Mouse (Mus musculus) B cell, adult 2 months (primary cell): ENCODE data around the gene Dop1b.
"Not testable (repeated sequence)": the region's sequence is repeated elsewhere in the genome, so short reads cannot be mapped to it uniquely, and the experiment has no call there.

Source experiments
- DNase-seq, 2 experiments: peaks; one replicate each; pipeline ENCODE4 v3.0.0; 2022

Dop1b gene

DNA sequence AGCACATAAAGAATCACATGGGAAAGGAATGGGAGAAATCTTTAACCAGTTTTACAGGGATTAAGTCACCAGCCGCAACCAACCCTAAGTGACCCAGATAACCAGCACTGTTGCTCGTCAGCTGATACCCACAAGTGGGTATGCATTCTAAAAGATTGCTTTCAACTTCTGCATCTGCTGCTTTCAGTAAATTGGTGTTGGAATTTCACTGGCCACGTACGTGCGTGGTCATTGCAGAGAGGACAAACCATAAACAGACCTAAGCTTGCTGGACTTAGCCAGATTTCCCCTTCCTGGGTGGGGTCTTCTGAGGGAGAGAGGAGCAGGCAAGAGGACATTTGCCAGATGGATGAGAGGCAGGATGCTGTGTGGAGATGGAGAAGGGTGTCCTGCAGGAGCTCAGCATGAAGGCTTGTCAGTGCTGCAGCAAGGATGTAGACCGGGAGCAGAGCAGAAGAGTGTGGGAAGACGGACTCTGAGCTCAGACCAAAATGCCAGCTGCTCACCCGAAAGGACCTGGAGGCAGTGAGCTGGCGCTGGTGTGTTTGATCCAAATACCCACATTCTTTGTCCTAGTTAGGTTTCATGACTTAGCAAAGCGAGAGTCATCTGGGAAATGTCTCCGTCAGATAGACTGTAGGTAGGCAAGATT, 86.3 kb downstream of the Dop1b start:
- DNase-seq = no peak

DNA sequence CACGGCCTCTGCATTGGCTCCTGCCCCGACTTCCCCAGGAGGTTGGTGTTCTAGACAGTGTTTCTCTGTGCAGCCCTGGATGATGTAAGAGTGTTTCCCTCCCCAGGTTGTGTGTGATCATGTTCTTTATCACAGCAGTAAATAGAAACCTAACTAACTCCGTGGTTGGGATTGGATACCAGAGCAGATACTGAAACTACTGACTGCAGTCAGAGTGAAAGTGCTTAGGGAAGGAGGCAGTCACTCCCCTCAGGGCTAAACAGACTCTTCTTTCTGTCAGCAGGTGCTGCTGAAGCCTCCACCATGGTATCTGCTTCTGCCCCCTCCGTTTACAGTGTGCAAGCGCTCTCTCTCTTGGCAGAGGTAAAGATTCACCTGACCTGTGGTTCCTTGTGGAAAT, 86.9 kb downstream of the Dop1b start:
- DNase-seq = no peak

DNA sequence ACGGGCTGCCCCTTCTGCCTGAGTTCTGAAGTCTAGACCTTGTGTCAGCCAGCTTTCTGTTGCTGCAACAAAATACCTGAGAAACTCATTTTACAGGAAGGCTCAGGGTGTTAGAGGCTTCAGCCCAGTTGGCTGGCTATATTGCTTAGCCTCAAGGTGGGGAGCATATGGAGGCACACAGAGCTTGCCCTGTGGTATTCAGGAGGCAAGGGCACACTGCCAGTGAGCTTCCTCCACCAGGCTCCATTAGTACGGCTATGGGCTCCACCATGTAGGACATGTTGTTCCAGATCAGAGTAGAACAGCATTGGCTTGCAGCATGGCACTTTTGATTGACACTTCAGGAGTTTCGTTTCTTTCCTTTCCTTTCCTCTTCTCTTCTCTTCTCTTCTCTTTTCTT, 87.4 kb downstream of the Dop1b start:
- DNase-seq = no peak

DNA sequence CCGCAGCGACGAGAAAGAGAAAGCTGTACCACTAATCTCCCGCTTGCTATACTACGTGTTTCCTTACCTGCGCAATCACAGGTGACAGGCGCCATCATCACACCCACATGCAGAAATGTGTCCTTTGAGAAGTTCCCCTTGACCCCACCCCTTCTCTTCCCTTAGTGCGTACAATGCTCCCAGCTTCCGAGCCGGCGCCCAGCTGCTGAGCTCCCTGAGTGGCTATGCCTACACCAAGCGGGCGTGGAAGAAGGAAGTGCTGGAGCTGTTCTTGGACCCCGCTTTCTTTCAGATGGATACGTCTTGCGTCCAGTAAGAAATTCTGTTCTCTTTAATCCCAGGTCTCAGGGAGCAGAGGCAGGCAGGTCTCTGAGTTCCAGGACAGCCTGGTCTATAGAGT, 88.2 kb downstream of the Dop1b start:
- DNase-seq = no peak

DNA sequence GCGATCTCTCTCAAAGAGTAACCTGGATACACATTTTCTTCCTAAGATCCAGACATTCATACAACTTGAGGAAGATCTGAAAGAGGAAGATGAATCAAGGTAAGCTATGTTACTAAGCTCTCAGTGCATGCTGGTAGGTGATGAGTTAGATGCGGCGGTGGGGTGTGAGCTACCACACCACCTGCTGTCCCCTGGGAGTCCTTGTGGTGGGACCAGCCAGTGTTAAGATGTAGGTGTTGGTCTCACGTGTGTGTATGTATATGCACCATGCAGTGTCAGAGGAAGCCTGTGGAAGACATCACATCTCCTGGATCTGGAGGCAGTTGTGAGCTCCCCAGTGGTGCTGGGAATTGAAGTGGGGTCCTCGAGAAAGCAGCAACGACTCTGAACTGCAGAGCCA, 95.5 kb downstream of the Dop1b start:
- peak in 1 of 2 experiments; percentile 45 for DNase-seq

DNA sequence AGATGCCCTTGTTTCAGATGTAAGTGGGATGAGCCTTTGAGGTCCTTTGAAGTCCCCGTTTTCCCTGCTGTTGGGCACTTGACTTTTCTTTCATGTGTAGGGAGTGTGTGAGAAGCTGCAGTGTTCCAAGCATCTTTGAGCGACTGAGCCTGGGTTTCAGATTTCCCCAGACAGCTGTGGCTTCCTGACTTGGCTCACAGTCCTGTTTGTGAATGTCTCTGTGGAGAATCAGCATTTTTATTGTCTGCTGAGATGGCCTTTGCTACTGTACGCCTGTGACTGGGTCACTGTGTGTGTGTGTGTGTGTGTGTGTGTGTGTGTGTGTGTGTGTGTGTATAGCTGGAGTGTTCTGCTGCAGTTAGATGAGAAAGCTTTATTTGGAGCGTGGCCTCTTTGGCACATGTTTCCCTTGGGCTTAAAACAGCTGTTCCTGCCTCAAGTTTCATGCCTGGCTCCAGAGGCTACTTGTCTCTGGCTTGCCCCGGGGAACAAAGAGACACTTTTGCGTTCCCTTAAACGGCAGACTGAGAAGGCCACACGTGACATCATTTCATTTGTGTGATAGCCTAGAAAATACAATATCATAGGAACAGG, 96.4 kb downstream of the Dop1b start:
- no peak for DNase-seq

DNA sequence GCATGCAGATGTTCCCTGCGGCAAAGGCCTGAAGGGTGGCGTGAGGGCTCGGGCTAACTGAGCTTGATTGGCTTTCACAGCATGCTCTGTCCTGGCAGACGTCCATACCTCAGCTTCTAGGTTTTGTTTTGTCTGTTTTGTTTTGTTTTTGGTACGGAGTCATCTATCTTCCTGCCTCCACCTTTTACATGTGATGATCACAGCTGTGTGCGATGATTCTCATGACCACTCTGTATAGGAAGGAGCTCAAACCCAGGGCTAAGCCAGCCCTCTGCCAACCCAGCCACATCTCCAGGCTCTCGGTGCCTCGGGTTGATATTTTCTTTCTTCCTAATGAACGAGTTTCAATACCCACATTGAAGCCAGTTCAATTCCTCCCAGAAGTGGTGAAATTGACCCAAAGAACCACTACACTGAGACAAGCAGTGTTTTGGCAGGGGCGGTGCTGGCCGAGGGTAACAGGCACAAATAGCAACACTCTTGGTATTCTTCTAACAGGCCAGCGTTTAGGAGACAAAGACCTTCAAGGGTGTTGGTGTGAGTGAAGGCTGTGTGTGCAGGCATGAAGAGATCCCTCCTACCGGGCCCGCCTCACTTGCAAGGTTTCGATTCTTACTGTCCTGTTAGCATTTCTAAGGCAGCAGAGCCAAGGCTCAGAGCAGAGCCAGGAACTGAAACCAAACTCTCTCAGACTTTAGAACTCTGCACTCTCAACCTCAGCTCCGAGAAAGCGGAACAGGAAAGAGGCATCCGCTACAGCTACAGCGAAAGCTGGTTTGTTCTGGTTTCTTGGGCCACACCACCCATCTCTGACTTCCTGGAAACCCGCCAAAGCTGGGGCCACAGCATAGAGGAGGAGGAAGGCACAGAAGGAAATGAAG, 104.4 kb downstream of the Dop1b start:
- peak; percentile 85 for DNase-seq

DNA sequence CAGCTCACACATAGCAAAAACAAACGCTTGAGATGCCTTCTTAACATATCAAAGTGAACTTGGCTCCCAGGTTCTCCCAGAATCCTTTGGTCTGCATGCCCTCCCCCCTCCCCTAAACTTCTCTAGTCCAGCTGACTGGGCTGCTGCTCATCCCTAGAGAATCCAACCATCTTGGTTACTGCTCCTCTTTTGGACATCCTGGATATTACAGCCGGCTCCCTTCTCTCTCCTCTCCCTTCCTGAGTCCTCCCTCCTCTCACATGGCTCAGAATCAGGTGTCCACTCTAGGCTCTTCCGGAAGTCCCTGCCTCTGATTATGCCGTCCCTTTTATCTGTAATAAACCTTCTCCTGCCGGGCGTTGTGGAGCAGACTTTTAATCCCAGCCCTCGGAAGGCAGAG, 105.2 kb downstream of the Dop1b start:
- no peak for DNase-seq

DNA sequence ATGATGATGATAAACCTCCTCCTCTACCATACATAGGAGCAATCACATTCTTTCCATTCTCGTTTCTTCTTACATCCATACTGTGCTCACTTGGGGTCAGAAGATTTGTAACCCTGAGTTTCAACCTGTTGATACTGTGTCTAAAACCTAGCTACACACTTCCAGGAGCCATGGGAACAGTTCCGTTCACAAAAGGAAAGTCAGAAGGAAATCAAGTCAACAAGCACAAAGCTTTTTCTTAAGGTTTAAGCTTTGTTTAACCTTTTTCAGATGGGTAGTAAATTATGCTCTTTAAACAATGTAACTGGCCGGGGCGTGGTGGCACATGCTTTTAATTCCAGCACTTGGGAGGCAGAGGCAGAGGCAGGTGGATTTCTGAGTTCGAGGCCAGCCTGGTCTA, 105.7 kb downstream of the Dop1b start:
- DNase-seq = no peak

DNA sequence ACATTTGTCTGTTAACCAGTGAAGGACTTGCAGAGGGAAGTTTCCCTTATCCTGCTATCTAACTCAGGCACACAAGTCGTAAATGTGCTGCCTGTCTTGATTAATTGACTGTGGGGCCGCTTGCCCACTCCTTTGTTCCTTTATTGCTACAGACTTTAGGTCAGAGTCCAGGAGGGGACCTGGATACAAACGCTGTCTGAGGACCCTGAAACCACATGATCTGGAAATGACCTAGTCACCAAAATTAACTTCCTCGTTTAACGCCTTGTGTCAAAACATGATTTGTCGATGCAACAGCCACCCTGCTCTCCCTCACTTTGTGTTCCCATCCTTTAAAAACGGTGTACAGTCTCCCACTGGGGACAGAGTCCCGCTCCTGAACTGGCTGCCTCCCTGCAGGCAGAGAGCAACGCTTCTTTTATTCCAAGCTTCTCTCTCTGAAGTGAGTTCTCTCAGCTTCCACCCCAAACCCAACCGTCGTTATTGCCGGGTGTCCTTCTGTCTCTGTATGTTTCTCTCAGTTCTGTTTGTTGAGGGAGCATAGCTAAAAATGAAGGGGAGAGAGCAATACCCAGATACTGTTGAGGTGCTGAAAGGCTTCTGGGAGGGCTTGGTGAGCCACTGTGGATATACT, 107.1 kb downstream of the Dop1b start:
- DNase-seq = peak; percentile 38 to 40

DNA sequence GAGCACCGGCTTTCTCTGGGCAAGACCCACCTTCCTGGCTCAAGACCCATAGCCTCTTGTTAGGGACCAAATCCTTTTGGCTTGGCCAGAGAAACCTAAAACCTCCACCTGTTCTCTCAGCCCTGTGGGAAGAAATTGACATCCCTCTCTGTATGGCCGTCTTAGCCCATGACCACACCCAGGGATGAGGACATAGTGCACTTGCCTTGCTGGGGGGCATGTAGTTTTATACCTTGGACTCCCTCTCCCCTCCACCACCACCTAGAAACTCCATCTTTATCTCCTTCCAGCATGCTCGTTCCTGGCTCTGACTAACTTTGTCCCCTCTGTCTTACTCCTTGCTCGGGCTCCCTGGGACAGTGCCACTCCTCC, 107.6 kb downstream of the Dop1b start:
- DNase-seq = no peak

DNA sequence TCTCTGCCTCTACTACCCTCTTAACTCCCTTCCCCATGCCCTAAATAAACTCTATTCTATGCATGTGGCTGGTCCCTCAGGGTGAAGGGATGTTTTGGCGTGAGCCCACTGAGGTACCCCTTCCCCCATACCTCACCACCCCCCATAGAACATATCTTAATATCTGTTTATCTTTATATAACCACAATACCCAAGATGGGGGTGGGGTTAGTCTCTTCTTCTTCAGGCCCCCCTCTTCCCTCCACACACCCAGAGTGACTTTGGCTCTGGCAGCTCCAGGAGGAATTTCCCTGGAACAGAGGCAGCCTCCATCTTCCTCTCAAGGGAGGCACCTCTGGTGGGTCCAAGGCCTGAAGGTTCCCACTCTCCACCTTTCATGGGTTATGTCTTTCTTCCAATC, 108.3 kb downstream of the Dop1b start:
- DNase-seq = no peak

DNA sequence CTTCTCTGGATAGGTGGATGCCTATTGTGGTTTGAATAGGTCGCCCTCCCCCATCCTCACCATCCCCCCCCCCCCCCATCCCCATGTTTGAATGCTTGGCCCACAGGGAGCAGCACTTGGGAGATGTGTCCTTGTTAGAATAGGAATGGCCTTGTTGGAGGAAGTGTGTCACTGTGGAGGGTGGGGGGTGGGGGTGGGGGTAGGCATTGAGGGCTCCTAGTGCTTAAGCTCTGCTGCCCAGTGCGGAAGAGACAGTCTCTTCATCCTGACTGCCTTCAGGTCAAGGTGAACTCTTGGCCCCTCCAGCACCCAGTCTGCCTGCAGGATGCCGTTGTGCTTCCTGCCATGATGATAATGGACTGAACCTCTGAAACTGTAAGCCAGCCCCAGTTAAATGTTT, 110.0 kb downstream of the Dop1b start:
- DNase-seq = no peak

DNA sequence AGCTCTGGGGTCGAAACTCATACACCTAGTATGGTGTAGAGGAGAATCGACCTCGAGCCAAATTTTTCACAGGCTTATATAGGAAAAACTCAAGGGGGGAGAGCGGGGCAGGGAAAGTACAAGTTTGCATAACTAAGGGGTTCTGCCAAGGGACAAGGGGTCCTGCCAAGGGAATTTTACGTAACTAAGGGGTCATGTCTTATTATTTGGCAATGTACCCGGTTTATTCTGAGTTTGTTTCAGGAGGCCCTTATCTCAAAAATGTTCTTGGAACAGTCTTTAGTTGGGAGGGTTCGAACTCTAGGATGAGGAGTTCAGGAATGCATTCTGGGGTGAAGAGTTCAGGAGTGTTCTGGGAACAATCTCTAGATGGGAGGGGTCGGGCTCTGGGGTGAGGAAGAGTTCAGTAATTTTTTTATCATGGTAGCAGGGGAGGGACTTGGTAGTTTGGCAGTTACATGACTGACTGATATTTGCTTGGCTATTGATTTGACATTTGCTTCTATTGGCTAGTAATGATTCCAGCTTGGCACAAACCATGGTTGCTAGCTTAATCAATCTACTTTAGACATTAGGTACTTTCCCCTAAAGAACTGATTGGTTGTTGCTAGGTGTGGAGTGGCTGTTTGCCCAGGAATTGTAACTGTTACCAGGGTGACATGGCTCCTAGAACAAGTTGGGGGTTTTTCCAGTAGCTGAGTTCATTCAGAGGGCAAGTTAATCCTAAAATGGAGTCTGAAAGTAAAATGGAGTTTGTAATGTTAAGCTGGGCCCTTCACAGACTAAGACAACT, 110.9 kb downstream of the Dop1b start:
- DNase-seq = not testable (repeated sequence)

DNA sequence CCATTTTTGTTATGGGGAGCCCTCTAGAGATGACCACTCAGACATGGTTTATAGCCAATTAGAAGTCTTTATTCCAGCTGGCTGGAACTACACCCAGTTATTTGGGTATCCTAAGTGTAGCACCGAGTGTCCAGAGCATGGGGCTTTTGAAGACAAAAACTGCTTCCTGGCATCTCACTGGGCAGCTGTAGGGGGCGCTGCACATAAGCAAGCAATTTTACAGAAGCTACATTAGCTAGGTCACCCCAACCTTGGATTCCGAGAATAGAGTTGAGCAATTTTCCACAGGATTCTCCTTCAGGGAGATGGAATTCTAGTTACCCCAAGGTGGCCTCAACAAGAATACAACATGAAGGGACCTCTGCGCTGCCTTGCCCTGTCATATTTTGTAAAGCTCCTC, 113.1 kb downstream of the Dop1b start:
- peak; percentile 21 to 38 for DNase-seq

DNA sequence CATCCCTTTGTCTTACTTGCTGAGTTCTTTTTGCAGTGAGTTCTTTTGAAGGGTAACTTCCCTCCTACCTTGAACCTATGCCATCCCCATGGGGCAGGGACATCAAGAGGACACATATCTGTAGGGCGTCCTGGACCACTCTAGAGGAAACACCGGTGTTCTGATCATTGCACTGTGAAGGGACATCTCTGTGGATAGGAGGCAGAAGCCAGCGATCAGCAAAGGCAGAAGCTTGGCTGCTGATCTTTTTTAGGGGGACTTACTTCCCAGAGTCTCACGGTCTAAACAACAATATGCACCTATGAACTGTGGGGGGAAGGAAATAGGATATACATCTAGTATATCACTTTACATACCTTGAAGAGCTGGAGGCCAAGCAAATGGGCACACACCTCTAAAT, 113.8 kb downstream of the Dop1b start:
- DNase-seq = no peak

DNA sequence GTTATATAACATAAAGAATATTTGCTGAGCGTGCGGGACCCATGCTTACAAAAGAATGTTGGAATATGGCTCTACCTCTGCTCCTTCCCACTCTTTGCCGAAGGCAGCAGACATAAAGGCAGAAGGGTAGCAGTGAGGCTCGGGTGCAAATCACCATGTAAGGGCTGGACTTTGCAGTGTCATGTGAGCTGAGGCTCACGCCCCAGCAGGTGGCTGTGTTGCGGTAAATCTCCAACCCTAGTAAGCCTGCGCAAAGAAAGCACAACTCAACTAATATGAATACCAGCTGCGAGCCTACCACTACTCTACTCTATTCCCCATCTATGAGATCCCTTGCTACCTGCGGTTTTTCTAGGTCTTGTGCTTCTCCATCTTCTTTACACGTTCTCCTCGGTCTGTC, 114.3 kb downstream of the Dop1b start:
- DNase-seq = no peak

DNA sequence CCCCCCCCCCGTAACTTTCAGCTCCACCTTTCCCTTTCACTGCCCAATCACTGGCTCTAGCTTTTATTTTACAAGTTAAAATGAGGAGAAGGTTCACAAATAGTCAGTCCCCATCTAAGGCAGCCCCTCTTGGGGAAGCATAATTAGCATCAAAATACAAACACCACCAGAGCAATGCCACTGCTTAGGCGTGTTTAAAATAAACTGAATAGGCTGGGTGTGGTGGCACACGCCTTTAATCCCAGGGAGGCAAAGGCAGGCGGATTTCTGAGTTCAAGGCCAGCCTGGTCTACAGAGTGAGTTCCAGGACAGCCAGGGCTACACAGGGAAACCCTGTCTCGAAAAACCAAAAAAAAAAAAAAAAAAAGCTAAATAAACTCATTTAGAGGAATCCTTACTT, 114.8 kb downstream of the Dop1b start:
- not testable (repeated sequence) for DNase-seq

DNA sequence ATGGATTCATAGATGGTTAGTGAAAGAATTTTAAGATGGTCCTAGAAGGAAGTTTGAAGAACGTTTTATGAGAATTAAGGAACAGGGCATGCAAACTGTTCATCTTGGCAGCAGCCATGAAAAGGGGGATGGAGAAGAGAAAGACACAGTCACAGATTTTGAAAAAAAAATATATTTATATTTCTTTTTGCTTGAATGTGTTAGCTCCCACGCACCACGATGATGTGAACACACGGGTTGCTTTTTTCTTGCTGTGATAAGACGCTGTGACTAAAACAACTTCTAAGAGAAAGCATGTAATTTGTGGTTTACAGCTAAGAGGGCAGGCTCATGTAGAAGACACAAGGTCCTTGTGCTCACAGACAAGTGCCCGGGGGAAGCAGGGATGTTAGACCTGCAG, 115.2 kb downstream of the Dop1b start:
- no peak for DNase-seq

DNA sequence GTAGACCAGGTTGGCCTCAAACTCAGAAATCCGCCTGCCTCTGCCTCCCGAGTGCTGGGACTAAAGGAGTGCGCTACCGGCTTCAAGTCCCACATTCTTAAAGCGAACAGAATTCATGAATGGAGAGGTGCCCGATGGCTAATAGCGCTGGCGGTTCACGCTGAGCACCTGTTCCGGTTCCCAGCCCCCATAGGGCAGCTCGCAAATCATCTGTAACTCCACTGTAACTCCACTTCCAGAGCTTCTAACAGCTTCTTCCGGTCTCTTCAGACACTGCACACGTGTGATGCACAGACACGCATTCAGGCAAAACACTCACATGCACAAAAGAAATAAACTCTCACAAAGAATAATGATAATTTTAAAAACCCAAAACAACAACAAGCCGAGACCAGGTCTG, 117.8 kb downstream of the Dop1b start:
- no peak for DNase-seq

DNA sequence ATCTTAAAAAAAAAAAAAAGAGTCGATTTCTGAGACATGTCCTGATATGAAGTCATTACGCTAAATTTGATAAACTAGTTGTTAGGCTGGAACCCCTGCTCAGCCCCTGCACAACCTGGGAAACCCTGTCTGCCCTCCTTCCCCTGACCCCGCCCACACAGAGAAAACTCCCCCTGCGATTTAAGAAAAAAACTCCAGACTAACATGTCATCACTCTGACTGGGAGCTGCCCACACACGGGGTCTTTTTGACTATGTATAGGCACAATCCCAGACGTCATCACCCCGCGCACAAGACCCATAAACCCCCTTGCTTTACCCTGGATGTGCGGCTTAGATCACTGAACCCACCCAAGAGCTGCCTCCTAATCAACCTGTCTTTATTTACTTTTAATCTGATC, 118.4 kb downstream of the Dop1b start:
- no peak for DNase-seq

DNA sequence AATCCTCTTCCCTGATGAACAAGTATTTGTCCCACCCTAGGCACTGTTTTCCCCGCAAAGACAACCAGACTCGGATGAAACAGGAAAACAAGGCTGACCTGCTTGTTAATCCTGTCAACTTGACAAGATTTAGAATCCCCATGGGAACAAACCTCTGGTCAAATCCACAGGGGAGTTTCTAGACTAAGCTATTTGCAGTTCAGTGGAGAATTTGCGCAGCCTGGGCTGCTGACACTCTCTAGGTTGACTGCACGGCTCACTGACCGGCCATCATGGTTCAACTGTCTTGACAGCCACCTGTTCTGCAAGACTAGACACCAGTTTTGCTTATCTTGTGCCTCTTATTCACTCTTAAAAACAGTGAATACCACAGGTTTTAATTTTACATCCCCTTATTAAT, 119.2 kb downstream of the Dop1b start:
- DNase-seq = peak; percentile 46 to 58
